Mouse (Mus musculus) MEL (cell line): ENCODE data around the gene Trak1. TPM values are rescaled to one million over a fixed set of nuclear protein-coding genes. Genes with fewer than 3 reads are reported as not detected.

Experiments used
- DNase-seq: peaks from one replicate; pipeline ENCODE4 v3.0.0; 2011; ENCODE audit warnings: low read depth, low spot score
- H3K27ac ChIP-seq: 2 replicates; pipeline ENCODE4 v1.5.1; 2012; ENCODE audit warnings: low read depth, mild to moderate bottlenecking, control low read depth, low read length, moderate library complexity; ENCODE audit not compliant: control insufficient read depth
- H3K27me3 ChIP-seq, 2 experiments: fragments of 150-350 bp in 1 of 2; sonication (generic) in 1 of 2; 2 replicates each; pipeline ENCODE4 v1.6.1; 2012; ENCODE audit warnings: low read length in 2 of 2, mild to moderate bottlenecking in 2 of 2, improper control_type of control experiment in 1 of 2, moderate library complexity in 1 of 2; ENCODE audit not compliant: insufficient read depth in 2 of 2, control insufficient read depth in 1 of 2
- H3K36me3 ChIP-seq, 2 experiments: 2 replicates each; pipeline ENCODE4 v1.6.1; 2012 to 2014; ENCODE audit warnings: low read length in 2 of 2, improper control_type of control experiment in 1 of 2, inconsistent platforms in 1 of 2, mild to moderate bottlenecking in 1 of 2; ENCODE audit not compliant: insufficient read depth in 2 of 2, control insufficient read depth in 1 of 2
- H3K4me1 ChIP-seq, 2 experiments: fragments of 150-350 bp in 1 of 2; sonication (generic) in 1 of 2; 2 replicates each; pipeline ENCODE4 v1.6.1; 2012; ENCODE audit warnings: low read length in 2 of 2, improper control_type of control experiment in 1 of 2, mild to moderate bottlenecking in 1 of 2; ENCODE audit not compliant: insufficient read depth in 2 of 2, control insufficient read depth in 1 of 2
- H3K4me3 ChIP-seq, 2 experiments: fragments of 150-350 bp in 1 of 2; sonication (generic) in 1 of 2; 2 replicates each; pipeline ENCODE4 v1.5.1; 2012; ENCODE audit warnings: low read depth in 2 of 2, low read length in 2 of 2, mild to moderate bottlenecking in 2 of 2, moderate library complexity in 2 of 2, control low read depth in 1 of 2, improper control_type of control experiment in 1 of 2; ENCODE audit not compliant: control insufficient read depth in 1 of 2, insufficient read depth in 1 of 2
- H3K79me2 ChIP-seq: 2 replicates; pipeline ENCODE4 v1.6.1; 2012; ENCODE audit warnings: mild to moderate bottlenecking, low read length, moderate library complexity; ENCODE audit not compliant: control insufficient read depth, poor library complexity, insufficient read depth
- H3K9ac ChIP-seq: 2 replicates; pipeline ENCODE4 v1.6.1; 2012; ENCODE audit warnings: low read depth, mild to moderate bottlenecking, control low read depth, low read length, moderate library complexity; ENCODE audit not compliant: control insufficient read depth, poor library complexity, severe bottlenecking
- H3K9me3 ChIP-seq: fragments of 150-350 bp; sonication (generic); replicated peaks from 2 replicates; pipeline ENCODE4 v1.6.1; 2012; ENCODE audit warnings: mild to moderate bottlenecking, low read length, improper control_type of control experiment, moderate library complexity; ENCODE audit not compliant: insufficient read depth
- BHLHE40 ChIP-seq: IDR thresholded peaks from 2 replicates; pipeline ENCODE4 v1.6.1; 2012; ENCODE audit warnings: low read depth, mild to moderate bottlenecking, inconsistent platforms, low read length, improper control_type of control experiment, borderline replicate concordance
- CHD1 ChIP-seq: IDR thresholded peaks from 2 replicates; pipeline ENCODE4 v1.6.1; 2012; ENCODE audit warnings: low read depth, mild to moderate bottlenecking, inconsistent platforms, low read length, improper control_type of control experiment
- CHD2 ChIP-seq: IDR thresholded peaks from 2 replicates; pipeline ENCODE4 v1.6.1; 2011; ENCODE audit warnings: low read length, improper control_type of control experiment
- CTCF ChIP-seq, 3 experiments: IDR thresholded peaks in 2 of 3; conservative IDR thresholded peaks in 1 of 3; 2 replicates each; pipeline ENCODE4 v1.5.1; 2011 to 2012; ENCODE audit warnings: low read length in 3 of 3, low read depth in 2 of 3, mild to moderate bottlenecking in 2 of 3, improper control_type of control experiment in 1 of 3, inconsistent platforms in 1 of 3, mixed read lengths in 1 of 3, moderate library complexity in 1 of 3; ENCODE audit not compliant: control insufficient read depth in 1 of 3, insufficient read depth in 1 of 3, poor library complexity in 1 of 3, severe bottlenecking in 1 of 3
- E2F4 ChIP-seq: IDR thresholded peaks from 2 replicates; pipeline ENCODE4 v1.6.1; 2011; ENCODE audit warnings: low read depth, low read length, improper control_type of control experiment, borderline replicate concordance
- EP300 ChIP-seq, 2 experiments: IDR thresholded peaks; 2 replicates each; pipeline ENCODE4 v1.6.1; 2011; ENCODE audit warnings: improper control_type of control experiment in 2 of 2, low read length in 2 of 2, low read depth in 1 of 2, mild to moderate bottlenecking in 1 of 2
- GABPA ChIP-seq: IDR thresholded peaks from 2 replicates; pipeline ENCODE4 v1.6.1; 2012; ENCODE audit warnings: low read depth, mild to moderate bottlenecking, inconsistent platforms, low read length, improper control_type of control experiment, moderate library complexity
- GATA1 ChIP-seq: IDR thresholded peaks from 2 replicates; pipeline ENCODE4 v1.6.1; 2011; ENCODE audit warnings: low read depth, low read length, improper control_type of control experiment
- KAT2A ChIP-seq: conservative IDR thresholded peaks from 2 replicates; pipeline ENCODE4 v1.6.1; 2012; ENCODE audit warnings: low read depth, low read length, improper control_type of control experiment, inconsistent platforms
- MAX ChIP-seq: IDR thresholded peaks from 2 replicates; pipeline ENCODE4 v1.6.1; 2011; ENCODE audit warnings: low read length, improper control_type of control experiment
- MAZ ChIP-seq: IDR thresholded peaks from 2 replicates; pipeline ENCODE4 v1.6.1; 2012; ENCODE audit warnings: low read depth, mild to moderate bottlenecking, inconsistent platforms, low read length, improper control_type of control experiment
- MEF2A ChIP-seq: IDR thresholded peaks from 2 replicates; pipeline ENCODE4 v1.6.1; 2014; ENCODE audit warnings: low read depth, mild to moderate bottlenecking, inconsistent platforms, low read length, improper control_type of control experiment; ENCODE audit not compliant: poor library complexity, insufficient replicate concordance, severe bottlenecking; ENCODE audit errors: extremely low read depth
- MYB ChIP-seq: IDR thresholded peaks from 2 replicates; pipeline ENCODE4 v1.6.1; 2011; ENCODE audit warnings: mild to moderate bottlenecking, low read depth, low read length, improper control_type of control experiment
- NELFE ChIP-seq: IDR thresholded peaks from 2 replicates; pipeline ENCODE4 v1.6.1; 2011; ENCODE audit warnings: low read depth, low read length, improper control_type of control experiment
- NRF1 ChIP-seq: IDR thresholded peaks from 2 replicates; pipeline ENCODE4 v1.6.1; 2014; ENCODE audit warnings: low read depth, mild to moderate bottlenecking, inconsistent platforms, low read length, improper control_type of control experiment, moderate library complexity; ENCODE audit not compliant: poor library complexity, insufficient read depth, severe bottlenecking
- RCOR1 ChIP-seq: IDR thresholded peaks from 2 replicates; pipeline ENCODE4 v1.6.1; 2012; ENCODE audit warnings: low read depth, mild to moderate bottlenecking, inconsistent platforms, low read length, improper control_type of control experiment
- SIN3A ChIP-seq: IDR thresholded peaks from 2 replicates; pipeline ENCODE4 v1.6.1; 2012; ENCODE audit warnings: low read length, improper control_type of control experiment, inconsistent platforms
- SMC3 ChIP-seq: IDR thresholded peaks from 2 replicates; pipeline ENCODE4 v1.6.1; 2011; ENCODE audit warnings: low read depth, low read length, improper control_type of control experiment
- ZKSCAN1 ChIP-seq: IDR thresholded peaks from 2 replicates; pipeline ENCODE4 v1.6.1; 2012; ENCODE audit warnings: low read depth, mild to moderate bottlenecking, inconsistent platforms, low read length, improper control_type of control experiment, moderate library complexity
- ZMIZ1 ChIP-seq: IDR thresholded peaks from 2 replicates; pipeline ENCODE4 v1.6.1; 2012; ENCODE audit warnings: low read depth, mild to moderate bottlenecking, inconsistent platforms, low read length, improper control_type of control experiment, moderate library complexity
- polyA plus RNA-seq, 2 experiments: library from polyadenylated mRNA; stranded (reverse) in 1 of 2; unstranded in 1 of 2; fragments of >175 nt in 1 of 2; fragments of >200 nt in 1 of 2; gene quantifications; 2 replicates each; pipeline versions ENCODE4 v1.2.1 to v1.2.4; 2012; ENCODE audit warnings: low replicate concordance in 2 of 2, low read depth in 1 of 2; ENCODE audit not compliant: insufficient read length in 2 of 2, insufficient read depth in 1 of 2, missing spikeins in 1 of 2
- total RNA-seq: library from RNA; depleted of rRNA; stranded (reverse); fragments of 300-350 nt; gene quantifications from 2 replicates; pipeline ENCODE4 v1.2.3, GENCODE M21; 2012

Gene Trak1
- total and polyA plus RNA-seq, 3 experiments: 16.2 to 35.5 TPM; not detected in 1

- Histone ChIP-seq H3K4me3 (peak overlapping the region; percentile 45 to 57; a peak in 2 of 4 replicates), H3K79me2 (no peaks in the 10 kb centered on the region), H3K27me3 (no peaks in the 10 kb centered on the region), H3K36me3 (no peaks in the 10 kb centered on the region; a peak in 1 of 4 replicates), H3K27ac (no peak overlapping the region), H3K4me1 (peaks cover 0 to 7% of the 10 kb centered on the region in 2 experiments; a peak in 2 of 4 replicates), H3K9me3 (no peaks in the 10 kb centered on the region), H3K9ac (peak overlapping the region; percentile 63)
- peak; percentile 59 for DNase-seq
- TF ChIP-seq ZMIZ1 (no peak), NRF1 (0 out of 2 replicates have a peak, but pooled peaks have one; percentile 24)
These were observed 74.1 kb downstream of the Trak1 start for GRCm38 (mm10) chr9:121371346-121371891.

- H3K9me3 ChIP-seq: no peaks in the 10 kb centered on the region
- H3K27ac ChIP-seq: no peak overlapping the region
- H3K4me1 ChIP-seq: peaks cover 0 to 7% of the 10 kb centered on the region in 2 experiments; a peak in 2 of 4 replicates
- no peaks in the 10 kb centered on the region for H3K79me2 ChIP-seq
- no peaks in the 10 kb centered on the region; a peak in 1 of 4 replicates for H3K36me3 ChIP-seq
- H3K9ac ChIP-seq: peak overlapping the region; percentile 12; the same call in 1 of the 2 replicates
- TF ChIP-seq NRF1: no peak
- no peak for TF ChIP-seq MEF2A
- TF ChIP-seq MAZ: no peak
- TF ChIP-seq ZMIZ1: no peak
- TF ChIP-seq GATA1: no peak
- TF ChIP-seq ZKSCAN1: no peak
- no peak for TF ChIP-seq CHD2
- TF ChIP-seq MYB: no peak
- TF ChIP-seq MAX: no peak
- no peak for TF ChIP-seq KAT2A
- TF ChIP-seq EP300 (IDR thresholded peaks at IDR 0.05; ENCODE audit: low read depth in 1 of 2, low read length in 2 of 2): no peak
- TF ChIP-seq E2F4: no peak
- no peak for TF ChIP-seq SMC3
- TF ChIP-seq SIN3A: no peak
- no peak for TF ChIP-seq RCOR1
- no peak for TF ChIP-seq CTCF (IDR thresholded peaks at IDR 0.05 in 2 of 3, conservative IDR thresholded peaks at IDR 0.05 in 1 of 3; ENCODE audit: control insufficient read depth in 1 of 3, insufficient read depth in 1 of 3, low read depth in 2 of 3, low read length in 3 of 3, poor library complexity in 1 of 3, severe bottlenecking in 1 of 3)
- TF ChIP-seq NELFE: no peak
- no peak for TF ChIP-seq CHD1
- no peak for TF ChIP-seq GABPA
- TF ChIP-seq BHLHE40: no peak
- H3K27me3 ChIP-seq: no peaks in the 10 kb centered on the region
- DNase-seq: no peak
- no peak overlapping the region for H3K4me3 ChIP-seq
These were observed 74.8 kb downstream of the Trak1 start for GRCm38 (mm10) chr9:121371946-121372646.
